Mouse (Mus musculus): ENCODE results near the gene Serpinb8. TPM values are rescaled to one million over a fixed set of nuclear protein-coding genes. Genes with fewer than 3 reads are reported as not detected.

Gene Serpinb8
- 1.5 and 2.6 TPM in 2 replicates for polyA plus RNA-seq (2012; rRNA removed)

GRCm38 (mm10) chr1:107589691-107590470 is at the start of gene Serpinb8:
TSS of gene Serpinb8 (plus strand) at chr1:107590006.
- DNase-seq (ENCODE audit: low read depth) = peak; percentile 36

- no peak for DNase-seq (ENCODE audit: low read depth)
These were observed 30.3 kb upstream of the Serpinb8 start for GRCm38 (mm10) chr1:107559494-107559893.

- no peak for DNase-seq (ENCODE audit: low read depth)
These were observed 27.7 kb upstream of the Serpinb8 start for GRCm38 (mm10) chr1:107562110-107562509.

- DNase-seq (ENCODE audit: low read depth) = no peak
These were observed 24.2 kb upstream of the Serpinb8 start for GRCm38 (mm10) chr1:107565644-107566043.

- DNase-seq (ENCODE audit: low read depth) = no peak
These were observed 13.7 kb upstream of the Serpinb8 start for GRCm38 (mm10) chr1:107576094-107576493.

GRCm38 (mm10) chr1:107577514-107577913 is 12.3 kb upstream of the Serpinb8 start:
- DNase-seq (ENCODE audit: low read depth) = no peak

- no peak for DNase-seq (ENCODE audit: low read depth)
These were observed 8.6 kb upstream of the Serpinb8 start for GRCm38 (mm10) chr1:107581220-107581619.

GRCm38 (mm10) chr1:107582900-107583299 is 6.9 kb upstream of the Serpinb8 start:
- no peak for DNase-seq (ENCODE audit: low read depth)

GRCm38 (mm10) chr1:107583958-107584376 is 5.8 kb upstream of the Serpinb8 start:
- no peak for DNase-seq (ENCODE audit: low read depth)

- DNase-seq (ENCODE audit: low read depth) = no peak
These were observed 4.9 kb upstream of the Serpinb8 start for GRCm38 (mm10) chr1:107584932-107585331.

GRCm38 (mm10) chr1:107586196-107586595 is 3.6 kb upstream of the Serpinb8 start:
- no peak for DNase-seq (ENCODE audit: low read depth)

- DNase-seq (ENCODE audit: low read depth) = no peak
These were observed 1.6 kb upstream of the Serpinb8 start for GRCm38 (mm10) chr1:107588206-107588605.

- DNase-seq (ENCODE audit: low read depth) = no peak
These were observed 1.2 kb upstream of the Serpinb8 start for GRCm38 (mm10) chr1:107588642-107589041.

- no peak for DNase-seq (ENCODE audit: low read depth)
These were observed 2.8 kb downstream of the Serpinb8 start for GRCm38 (mm10) chr1:107592644-107593043.

- no peak for DNase-seq (ENCODE audit: low read depth)
These were observed 3.7 kb downstream of the Serpinb8 start for GRCm38 (mm10) chr1:107593469-107593868.

GRCm38 (mm10) chr1:107596874-107597273 is 7.1 kb downstream of the Serpinb8 start:
- no peak for DNase-seq (ENCODE audit: low read depth)

- no peak for DNase-seq (ENCODE audit: low read depth)
These were observed 8.7 kb downstream of the Serpinb8 start for GRCm38 (mm10) chr1:107598476-107598875.

GRCm38 (mm10) chr1:107608942-107609341 is 19.1 kb downstream of the Serpinb8 start:
- DNase-seq (ENCODE audit: low read depth) = no peak

- DNase-seq (ENCODE audit: low read depth) = no peak
These were observed 24.3 kb downstream of the Serpinb8 start for GRCm38 (mm10) chr1:107614087-107614486.

- no peak for DNase-seq (ENCODE audit: low read depth)
These were observed 32.2 kb downstream of the Serpinb8 start for GRCm38 (mm10) chr1:107622017-107622416.

- DNase-seq (ENCODE audit: low read depth) = no peak
These were observed 46.1 kb downstream of the Serpinb8 start for GRCm38 (mm10) chr1:107635936-107636335.

- DNase-seq (ENCODE audit: low read depth) = no peak
These were observed 48.2 kb downstream of the Serpinb8 start for GRCm38 (mm10) chr1:107638056-107638455.

GRCm38 (mm10) chr1:107638459-107638858 is 48.7 kb downstream of the Serpinb8 start:
- no peak for DNase-seq (ENCODE audit: low read depth)
